Mouse (Mus musculus): ENCODE results near the gene Tmem41a.

Tmem41a gene

DNA sequence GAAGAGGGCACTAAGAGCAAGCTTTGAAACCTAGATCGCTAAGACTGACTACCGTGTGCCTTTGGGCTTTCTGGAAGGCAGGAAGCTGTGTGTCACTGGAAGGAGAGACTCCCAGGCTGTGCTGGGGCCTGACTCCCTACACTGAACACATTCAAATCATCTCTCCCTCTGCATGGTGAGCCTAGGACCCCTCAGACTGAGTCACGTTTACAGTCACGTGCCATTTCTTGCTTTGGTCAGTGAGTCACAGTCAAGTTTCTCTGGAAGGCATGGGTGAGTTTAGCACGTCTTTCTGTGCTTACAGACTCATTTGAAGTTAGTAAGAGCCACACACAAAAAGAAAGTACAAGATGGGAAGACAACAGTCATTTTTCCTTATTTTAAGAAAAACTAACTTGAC lies 46.1 kb downstream of the Tmem41a start:
- no peak for DNase-seq (ENCODE audit: low spot score in 2 of 2)

GRCm38 (mm10) chr16:21893890-21894289 lies 53.5 kb downstream of the Tmem41a start:
- DNase-seq (ENCODE audit: low spot score in 2 of 2), result no peak

- no peak for DNase-seq (ENCODE audit: low spot score in 2 of 2)
Measured at GRCm38 (mm10) chr16:21887601-21888000, 59.8 kb downstream of the Tmem41a start.

Data from spleen, postnatal 36 days (tissue).